Comparison of ENCODE assay signal across 9 mouse cellular contexts in the genomic region with DNA sequence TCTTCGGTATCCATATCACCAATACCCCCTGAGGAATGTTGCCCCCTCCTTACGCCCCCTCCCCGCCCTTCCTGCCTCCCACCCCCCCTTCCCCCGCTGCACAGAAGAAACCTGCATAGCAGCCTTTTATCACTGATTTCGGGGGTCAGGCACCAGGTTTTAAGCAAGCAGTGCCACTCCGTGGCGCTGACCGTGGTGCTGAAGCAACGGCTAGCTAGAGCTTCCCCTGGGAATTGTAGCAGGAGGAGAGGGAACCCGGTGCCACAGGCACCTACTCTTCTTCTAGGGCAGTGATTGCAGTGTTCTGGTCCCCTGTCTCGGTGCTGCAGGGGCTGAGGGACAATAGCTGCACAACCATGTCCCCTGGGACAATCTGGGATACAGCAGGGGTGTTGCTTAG. TPM values are rescaled to one million over a fixed set of nuclear protein-coding genes. Genes with fewer than 3 reads are reported as not detected.
A peak's percentile ranks its signal among the peaks of the same experiment; 100 is the strongest.
DNase-seq lines count a peak whose midpoint lies in the region; ATAC-seq and TF ChIP-seq lines count a peak whose summit lies in the region.
"Had no signal": no experiment of that assay in that cellular context is flagged by ENCODE, and none has a peak within 500 bp of the region (broad histone marks: within the 10 kb centered on the region; RNA-seq: fewer than 3 reads in every experiment).

No protein-coding gene starts in this region.

- H3K4me3 ChIP-seq in lung, embryonic 14.5 days (ENCODE audit: low read depth, low read length): no peak overlapping the region
- H3K4me3 ChIP-seq: embryonic facial prominence, embryonic 15.5 days had no signal

- no peaks in the 10 kb centered on the region for H3K4me1 ChIP-seq in lung, embryonic 14.5 days (ENCODE audit: insufficient read depth)
- H3K4me1 ChIP-seq: embryonic facial prominence, embryonic 15.5 days had no signal

- ATAC-seq in lung, embryonic 14.5 days (ENCODE audit: insufficient read depth): no peak

- TF ChIP-seq CTCF in lung, embryonic 14.5 days (IDR thresholded peaks at IDR 0.05; ENCODE audit: low read depth): no peak

- 1% methylated on average over 11 of the region's 11 CpGs for WGBS in lung, embryonic 14.5 days

- DNase-seq in right cerebral cortex, postnatal 14 days: peak; percentile 12
- DNase-seq in right cerebral cortex, postnatal 36 days (ENCODE audit: low spot score in 2 of 2): no peak
- peak; percentile 35 for DNase-seq in adrenal gland, adult 8-10 months
- DNase-seq in forelimb bud, embryonic 11.5 days (ENCODE audit: low read depth, low spot score): peak; percentile 85
- peak; percentile 91 for DNase-seq in lung, embryonic 14.5 days
- DNase-seq in spleen, postnatal 36 days (ENCODE audit: low spot score in 2 of 2): peak; percentile 48 to 51
- DNase-seq in cerebellum, adult 9-10 months: no peak

- no peaks in the 10 kb centered on the region for H3K27me3 ChIP-seq in lung, embryonic 14.5 days (ENCODE audit: insufficient read depth, low read length)

- no peaks in the 10 kb centered on the region for H3K36me3 ChIP-seq in lung, embryonic 14.5 days (ENCODE audit: insufficient read depth)
- H3K36me3 ChIP-seq: embryonic facial prominence, embryonic 15.5 days had no signal

- H3K27ac ChIP-seq in lung, embryonic 14.5 days (ENCODE audit: low read depth): no peak overlapping the region
- H3K27ac ChIP-seq: embryonic facial prominence, embryonic 15.5 days; macrophage had no signal

- no peak overlapping the region for H3K4me2 ChIP-seq in lung, embryonic 14.5 days
- H3K4me2 ChIP-seq: embryonic facial prominence, embryonic 15.5 days had no signal

- no peak overlapping the region for H3K9ac ChIP-seq in lung, embryonic 14.5 days
- H3K9ac ChIP-seq: embryonic facial prominence, embryonic 15.5 days had no signal

- no peaks in the 10 kb centered on the region for H3K9me3 ChIP-seq in lung, embryonic 14.5 days (ENCODE audit: low read depth, low read length)
- H3K9me3 ChIP-seq: embryonic facial prominence, embryonic 15.5 days had no signal

RNA-seq across cellular contexts. Expression of a gene that starts 50.0 kb away (rescaled TPM):
- not detected for total RNA-seq in adrenal gland, adult 8-10 months (2022)
- 0.12 and 0.20 TPM in 2 replicates for polyA plus RNA-seq in lung, embryonic 14.5 days (2014; fragmentation: Nextera tagmentation; extraction: Ambion mirVana)
- polyA plus RNA-seq: embryonic facial prominence, embryonic 15.5 days; macrophage had no signal

Comparison
In these comparisons a context has a peak if more than half of its experiments do, and no peak if none do; other contexts are left out.
1. DNase-seq: peak in right cerebral cortex, postnatal 14 days (single experiment), adrenal gland, adult 8-10 months (single experiment), forelimb bud, embryonic 11.5 days (single experiment), lung, embryonic 14.5 days (single experiment) and spleen, postnatal 36 days (2 of 2); none in right cerebral cortex, postnatal 36 days (0 of 2) and cerebellum, adult 9-10 months (single experiment).